8 mouse cellular contexts compared by ENCODE assay signal in the genomic region with DNA sequence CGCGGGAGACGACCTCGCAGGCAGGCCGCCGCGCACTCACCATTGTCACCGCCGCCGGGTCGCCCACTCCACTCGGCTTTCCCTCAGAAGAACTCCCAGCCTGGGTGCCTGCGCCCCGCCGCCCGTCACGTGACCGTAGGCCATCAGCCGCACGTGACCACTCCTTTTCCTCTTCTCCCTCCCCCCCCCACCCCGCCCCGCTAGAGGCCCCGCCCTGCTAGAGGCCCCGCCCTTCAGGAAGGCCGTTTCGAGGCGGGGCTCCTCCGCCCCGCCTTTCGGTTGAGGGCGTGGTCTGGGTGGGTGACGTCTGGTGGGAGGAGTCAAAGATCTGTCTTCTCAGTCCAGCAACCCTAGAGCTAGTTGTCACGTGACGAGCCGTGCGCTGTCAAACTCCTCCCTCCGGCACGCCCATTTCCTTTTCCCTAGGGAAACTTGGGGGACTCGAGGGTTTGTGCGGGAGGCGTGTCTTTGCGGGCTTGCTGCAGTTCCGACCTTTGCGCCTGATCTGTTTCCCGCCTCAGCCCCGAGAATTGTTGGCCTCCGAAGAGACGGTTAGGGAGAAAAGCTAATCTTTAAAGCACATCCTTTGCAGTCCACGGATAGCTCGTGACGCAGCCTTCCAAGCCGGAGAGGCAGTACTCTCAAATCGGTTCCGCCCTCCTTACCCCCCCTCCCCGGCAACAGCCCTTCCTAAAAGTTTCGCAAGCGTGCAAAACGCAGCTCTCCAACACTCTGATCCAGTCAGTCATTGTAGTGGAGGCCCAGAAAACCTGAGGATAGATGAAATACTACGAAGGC. TPM values are rescaled to one million over a fixed set of nuclear protein-coding genes. Genes with fewer than 3 reads are reported as not detected.
DNase-seq lines count a peak whose midpoint lies in the region; ATAC-seq and TF ChIP-seq lines count a peak whose summit lies in the region.

A gene (minus strand): TSS at position 188 of the 798 bp plus-strand sequence.

- peak within 1 kb of the TSS; percentile 92 for H3K27ac ChIP-seq in forebrain, embryonic 10.5 days
- H3K27ac ChIP-seq in heart, embryonic 15.5 days = peak within 1 kb of the TSS; percentile 87
- peak within 1 kb of the TSS; percentile 67 for H3K27ac ChIP-seq in liver, embryonic 14.5 days
- H3K27ac ChIP-seq in neural tube, embryonic 11.5 days (ENCODE audit: low read depth, low read length) = peak within 1 kb of the TSS; percentile 63; the same call in 1 of the 2 replicates
- H3K27ac ChIP-seq in stomach, postnatal 0 days (replicated peaks) = peak within 1 kb of the TSS; percentile 97

- TF ChIP-seq CTCF in liver, embryonic 14.5 days (IDR thresholded peaks at IDR 0.05; ENCODE audit: low read depth) = no peak
- TF ChIP-seq CTCF in stomach, postnatal 0 days (IDR thresholded peaks at IDR 0.05; ENCODE audit: low read depth) = no peak

- H3K27me3 ChIP-seq in forebrain, embryonic 10.5 days (ENCODE audit: poor library complexity, severe bottlenecking) = no peaks in the 10 kb centered on the region
- no peaks in the 10 kb centered on the region for H3K27me3 ChIP-seq in heart, embryonic 15.5 days
- no peaks in the 10 kb centered on the region for H3K27me3 ChIP-seq in liver, embryonic 14.5 days (ENCODE audit: control insufficient read depth, insufficient read depth, low read length)
- H3K27me3 ChIP-seq in neural tube, embryonic 11.5 days (ENCODE audit: control insufficient read depth, insufficient read depth, low read length) = no peaks in the 10 kb centered on the region
- H3K27me3 ChIP-seq in stomach, postnatal 0 days (ENCODE audit: control insufficient read depth, insufficient read depth, low read length) = no peaks in the 10 kb centered on the region

- DNase-seq in CD8-positive naive resting alpha-beta T cell, adult 2 months (ENCODE audit: low read depth in 2 of 2, low spot score in 2 of 2) = peak; percentile 92 to 97
- DNase-seq in c-Kit-positive CD71-negative TER-119-negative erythroid progenitor cells, embryonic 14.5 days (ENCODE audit: low read depth) = peak; percentile 98
- DNase-seq in forebrain, embryonic 10.5 days (ENCODE audit: extremely low spot score, low spot score) = peak; percentile 99
- peak; percentile 99 for DNase-seq in kidney, postnatal 25 days
- peak; percentile 94 to 97 (median 95) for DNase-seq in liver, embryonic 14.5 days (ENCODE audit: low read depth in 3 of 3, low spot score in 3 of 3)
- DNase-seq in neural tube, embryonic 11.5 days (ENCODE audit: low spot score) = peak; percentile 99
- DNase-seq in stomach, postnatal 0 days (ENCODE audit: low spot score) = peak; percentile 99

- peak within 1 kb of the TSS; percentile 80 for H3K4me2 ChIP-seq in heart, embryonic 15.5 days
- peak within 1 kb of the TSS; percentile 90 for H3K4me2 ChIP-seq in liver, embryonic 14.5 days (ENCODE audit: low read depth)
- H3K4me2 ChIP-seq in neural tube, embryonic 11.5 days (ENCODE audit: low read depth) = peak within 1 kb of the TSS; percentile 69
- peak within 1 kb of the TSS; percentile 73 for H3K4me2 ChIP-seq in stomach, postnatal 0 days (replicated peaks; ENCODE audit: low read depth)

- WGBS in forebrain, embryonic 10.5 days = under 1% methylated on average over 54 of the region's 59 CpGs
- under 1% methylated on average over 59 of the region's 59 CpGs for WGBS in heart, embryonic 15.5 days
- whole genome bisulfite sequencing in liver, embryonic 14.5 days (ENCODE audit: insufficient replicate concordance) = under 1% methylated on average over 42 of the region's 59 CpGs
- under 1% methylated on average over 59 of the region's 59 CpGs for WGBS in neural tube, embryonic 11.5 days
- under 1% methylated on average over 58 of the region's 59 CpGs for WGBS in stomach, postnatal 0 days

- H3K4me3 ChIP-seq in forebrain, embryonic 10.5 days = peak within 1 kb of the TSS; percentile 96
- peak within 1 kb of the TSS; percentile 88 for H3K4me3 ChIP-seq in heart, embryonic 15.5 days
- H3K4me3 ChIP-seq in liver, embryonic 14.5 days (ENCODE audit: insufficient read depth in 1 of 2, low read depth in 2 of 2, low read length in 2 of 2) = peak within 1 kb of the TSS; percentile 88 to 97
- peak within 1 kb of the TSS; percentile 46 for H3K4me3 ChIP-seq in neural tube, embryonic 11.5 days (ENCODE audit: low read depth, low read length)
- peak within 1 kb of the TSS; percentile 92 for H3K4me3 ChIP-seq in stomach, postnatal 0 days (ENCODE audit: low read depth, low read length)

- H3K36me3 ChIP-seq in forebrain, embryonic 10.5 days (replicated peaks) = no peaks in the 10 kb centered on the region
- H3K36me3 ChIP-seq in heart, embryonic 15.5 days = no peaks in the 10 kb centered on the region
- no peaks in the 10 kb centered on the region for H3K36me3 ChIP-seq in liver, embryonic 14.5 days (replicated peaks; ENCODE audit: control insufficient read depth, insufficient read depth, low read depth)
- no peaks in the 10 kb centered on the region for H3K36me3 ChIP-seq in neural tube, embryonic 11.5 days (ENCODE audit: control insufficient read depth, insufficient read depth, low read length)
- H3K36me3 ChIP-seq in stomach, postnatal 0 days (ENCODE audit: control insufficient read depth, insufficient read depth, low read length) = no peaks in the 10 kb centered on the region

- H3K9ac ChIP-seq in heart, embryonic 15.5 days = peak within 1 kb of the TSS; percentile 91
- peak within 1 kb of the TSS; percentile 93 for H3K9ac ChIP-seq in liver, embryonic 14.5 days (replicated peaks)
- peak within 1 kb of the TSS; percentile 64 for H3K9ac ChIP-seq in neural tube, embryonic 11.5 days (ENCODE audit: low read length)
- H3K9ac ChIP-seq in stomach, postnatal 0 days (ENCODE audit: low read length) = peak within 1 kb of the TSS; percentile 92

- peaks cover 24% of the 10 kb centered on the region for H3K4me1 ChIP-seq in forebrain, embryonic 10.5 days
- H3K4me1 ChIP-seq in heart, embryonic 15.5 days (replicated peaks) = peaks cover 12% of the 10 kb centered on the region
- H3K4me1 ChIP-seq in liver, embryonic 14.5 days (replicated peaks; ENCODE audit: control insufficient read depth in 2 of 2, insufficient read depth in 2 of 2, low read length in 1 of 2) = peaks cover 14 to 23% of the 10 kb centered on the region in 2 experiments
- H3K4me1 ChIP-seq in neural tube, embryonic 11.5 days (ENCODE audit: control insufficient read depth, insufficient read depth, low read length) = no peaks in the 10 kb centered on the region; the same call in 1 of the 2 replicates
- no peaks in the 10 kb centered on the region for H3K4me1 ChIP-seq in stomach, postnatal 0 days (replicated peaks; ENCODE audit: control insufficient read depth, insufficient read depth)

- peak; percentile 90 for ATAC-seq in heart, embryonic 15.5 days (replicated peaks; ENCODE audit: insufficient number of reproducible peaks, insufficient read depth, low FRiP score, low read depth)
- peak; percentile 80 for ATAC-seq in liver, embryonic 14.5 days (ENCODE audit: insufficient read depth)
- ATAC-seq in neural tube, embryonic 11.5 days (ENCODE audit: insufficient read depth, low FRiP score, low TSS enrichment) = peak; percentile 90
- ATAC-seq in stomach, postnatal 0 days (ENCODE audit: low FRiP score, low TSS enrichment) = peak; percentile 90

- H3K9me3 ChIP-seq in forebrain, embryonic 10.5 days = no peaks in the 10 kb centered on the region
- H3K9me3 ChIP-seq in heart, embryonic 15.5 days (replicated peaks) = no peaks in the 10 kb centered on the region
- H3K9me3 ChIP-seq in liver, embryonic 14.5 days (ENCODE audit: control insufficient read depth, low read length) = no peaks in the 10 kb centered on the region
- no peaks in the 10 kb centered on the region for H3K9me3 ChIP-seq in neural tube, embryonic 11.5 days (ENCODE audit: control insufficient read depth, low read length)
- no peaks in the 10 kb centered on the region for H3K9me3 ChIP-seq in stomach, postnatal 0 days (ENCODE audit: control insufficient read depth, low read length)

- TF ChIP-seq EP300 in liver, embryonic 14.5 days (IDR thresholded peaks at IDR 0.05; ENCODE audit: low read depth) = peak; percentile 43; the same call in 1 of the 2 replicates
- no peak for TF ChIP-seq EP300 in stomach, postnatal 0 days (optimal IDR thresholded peaks at IDR 0.05)

RNA-seq across cellular contexts. Expression of the gene that starts here (rescaled TPM):
- 93.4 and 96.5 TPM in 2 replicates for polyA plus RNA-seq in forebrain, embryonic 10.5 days (2016; fragmentation: Nextera tagmentation; extraction: Ambion mirVana)
- 66.7 and 71.3 TPM in 2 replicates for polyA plus RNA-seq in heart, embryonic 15.5 days (2015; fragmentation: Nextera tagmentation; extraction: Ambion mirVana)
- polyA plus RNA-seq in liver, embryonic 14.5 days (2012; rRNA removed) = 9.1 and 14.7 TPM in 2 replicates
- polyA plus RNA-seq in liver, embryonic 14.5 days (2014; fragmentation: Nextera tagmentation; extraction: Ambion mirVana) = 40.6 and 42.8 TPM in 2 replicates
- 100 and 105 TPM in 2 replicates for polyA plus RNA-seq in neural tube, embryonic 11.5 days (2014; fragmentation: Nextera tagmentation; extraction: Ambion mirVana)
- polyA plus RNA-seq in stomach, postnatal 0 days (2015; fragmentation: Nextera tagmentation; extraction: Ambion mirVana) = 59.6 and 60.4 TPM in 2 replicates

Comparison
In these comparisons a context has a peak if more than half of its experiments do, and no peak if none do; other contexts are left out.
1. Peak in every context shown above with its lines: DNase-seq, ATAC-seq, H3K4me3 ChIP-seq and H3K27ac ChIP-seq.
2. H3K4me3 ChIP-seq: peak in every context shown above with its lines; median percentile 96 in forebrain, embryonic 10.5 days; 92 in liver, embryonic 14.5 days; 92 in stomach, postnatal 0 days; 88 in heart, embryonic 15.5 days; 46 in neural tube, embryonic 11.5 days.